Mouse (Mus musculus): ENCODE results near the gene Cdh23.
"Not testable (repeated sequence)": the region's sequence is repeated elsewhere in the genome, so short reads cannot be mapped to it uniquely, and the experiment has no call there.

Cdh23 gene

GRCm38 (mm10) chr10:60696390-60696789 lies at the start of gene Cdh23:
Gene Cdh23 (minus strand): TSS chr10:60696490.
- DNase-seq: no peak

GRCm38 (mm10) chr10:60744543-60745290 lies 48.4 kb upstream of the Cdh23 start:
- DNase-seq: no peak

- DNase-seq: no peak
Measured at GRCm38 (mm10) chr10:60743681-60744080, 47.4 kb upstream of the Cdh23 start.

DNA sequence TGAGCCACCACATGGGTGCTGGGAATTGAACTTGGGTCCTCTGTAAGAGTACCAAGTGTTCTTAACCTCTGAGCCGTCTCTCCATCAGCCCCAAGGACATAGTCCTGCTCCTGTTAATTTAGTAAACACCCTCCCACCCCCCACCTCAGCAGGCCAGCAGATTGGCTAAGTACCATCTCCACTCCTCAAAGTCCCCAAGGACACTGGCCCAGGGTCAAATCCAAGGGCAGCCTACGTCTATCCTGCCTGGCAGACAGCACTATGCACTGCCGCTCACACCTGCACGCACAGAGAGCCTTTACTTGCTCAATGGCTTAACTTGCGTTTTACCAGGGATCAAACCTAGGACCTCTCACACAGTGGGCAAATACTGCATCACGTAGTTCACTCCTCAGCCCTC lies 46.7 kb upstream of the Cdh23 start:
- no peak for DNase-seq

- DNase-seq: not testable (repeated sequence)
Measured at GRCm38 (mm10) chr10:60742296-60742695, 46.0 kb upstream of the Cdh23 start.

DNA sequence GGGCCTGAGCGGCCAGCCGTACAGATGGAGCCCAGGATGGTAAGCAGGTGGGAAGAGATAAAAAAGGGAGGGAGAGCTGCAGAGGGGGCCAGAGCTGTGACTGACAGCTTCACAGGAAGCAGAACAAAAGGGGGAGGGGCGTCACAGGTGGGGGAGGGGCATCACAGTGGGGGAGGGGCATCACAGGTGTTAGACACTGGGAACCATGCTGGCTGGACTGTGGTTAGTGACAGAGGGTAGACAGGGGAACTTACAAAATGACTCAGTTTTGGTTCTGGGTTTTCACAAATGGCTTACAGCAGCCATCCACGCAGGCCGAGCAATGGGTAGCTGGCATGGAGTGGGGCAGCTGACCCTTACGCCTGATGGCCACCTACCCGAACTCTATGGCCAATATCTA lies 45.1 kb upstream of the Cdh23 start:
- DNase-seq: no peak

GRCm38 (mm10) chr10:60739619-60740363 lies 43.5 kb upstream of the Cdh23 start:
- DNase-seq: no peak

DNA sequence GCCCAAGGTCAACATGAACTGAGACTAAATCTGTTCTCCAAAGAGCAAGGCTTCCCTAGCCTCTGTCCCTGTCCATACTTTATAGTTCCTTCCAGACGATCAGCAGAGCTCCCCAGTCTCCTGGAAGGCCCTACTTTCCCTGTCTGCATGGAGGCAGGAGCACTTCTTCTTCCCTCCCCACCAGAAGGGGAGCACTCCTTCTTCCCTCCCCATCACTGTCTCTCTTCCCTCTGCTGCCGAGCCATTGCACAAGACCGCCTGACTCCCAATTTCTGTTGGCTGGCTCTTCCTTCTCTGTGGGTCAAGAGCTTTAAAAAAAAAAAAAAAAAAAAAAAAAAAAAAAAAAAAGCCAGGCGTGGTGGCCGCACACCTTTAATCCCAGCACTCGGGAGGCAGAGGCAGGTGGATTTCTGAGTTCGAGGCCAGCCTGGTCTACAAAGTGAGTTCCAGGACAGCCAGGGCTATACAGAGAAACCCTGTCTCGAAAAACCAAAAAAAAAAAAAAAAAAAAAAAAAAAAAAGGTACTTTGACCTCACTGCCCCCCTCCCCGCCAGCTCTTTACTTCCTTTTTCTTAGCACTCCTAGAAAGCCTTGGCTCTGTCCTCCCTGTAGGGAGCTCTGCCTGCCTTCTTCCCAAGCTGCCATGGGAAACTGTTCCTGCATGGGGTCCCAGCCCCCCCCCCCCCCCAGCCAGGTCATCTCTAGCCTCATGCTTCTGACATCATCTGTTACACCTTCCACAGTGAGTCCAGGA lies 41.8 kb upstream of the Cdh23 start:
- no peak for DNase-seq

DNA sequence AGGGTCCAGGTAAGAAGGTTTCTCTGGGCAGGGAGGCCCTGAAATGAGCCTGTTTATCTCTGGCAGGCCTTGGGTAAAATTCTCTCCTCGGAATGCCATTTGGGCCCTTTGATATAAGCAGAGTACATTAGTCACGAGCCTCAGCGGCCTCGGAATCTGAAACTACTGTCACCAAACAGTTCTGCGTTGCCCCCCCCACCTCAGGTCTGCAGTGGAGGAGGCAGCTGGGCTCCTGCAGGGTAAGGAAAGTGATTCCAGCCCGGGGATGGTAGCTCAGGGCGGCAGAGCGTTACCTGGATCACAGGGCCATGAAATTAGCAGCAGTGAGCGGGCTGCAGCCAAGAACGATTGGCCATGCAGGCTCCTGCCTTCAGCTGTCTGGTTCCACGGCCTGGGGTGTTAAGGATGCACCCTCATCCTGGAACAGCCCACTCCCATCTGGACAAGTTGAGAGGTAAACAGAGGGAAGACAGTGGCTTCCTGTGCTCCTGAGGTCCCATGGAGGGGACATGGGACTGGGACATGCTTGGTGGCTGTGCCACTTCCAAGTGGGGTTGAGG lies 41.0 kb upstream of the Cdh23 start:
- DNase-seq: no peak

- no peak for DNase-seq
Measured at GRCm38 (mm10) chr10:60735737-60736136, 39.4 kb upstream of the Cdh23 start.

DNA sequence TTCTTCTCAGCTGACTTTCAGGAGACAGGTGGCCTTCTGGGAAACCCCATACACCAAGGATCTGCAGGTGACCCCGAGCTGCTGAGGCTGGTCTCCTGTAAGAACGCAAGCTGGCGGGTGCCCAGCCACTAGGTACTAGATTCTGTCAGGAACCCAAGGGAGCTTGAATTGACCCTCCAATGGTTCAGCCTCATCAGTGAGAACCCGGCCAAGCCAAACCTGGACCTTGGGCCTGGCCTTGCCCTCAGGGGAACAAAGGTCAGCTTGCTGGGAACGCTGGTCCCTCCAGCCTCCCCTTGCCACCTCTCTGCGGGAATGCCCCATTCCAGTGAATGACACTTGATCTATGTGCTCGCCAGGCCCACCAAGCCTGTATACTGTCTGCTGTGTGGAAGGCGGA lies 37.2 kb upstream of the Cdh23 start:
- no peak for DNase-seq

GRCm38 (mm10) chr10:60732397-60732861 lies 36.1 kb upstream of the Cdh23 start:
- no peak for DNase-seq

- DNase-seq: no peak
Measured at GRCm38 (mm10) chr10:60731742-60732141, 35.5 kb upstream of the Cdh23 start.

- DNase-seq: no peak
Measured at GRCm38 (mm10) chr10:60727301-60727700, 31.0 kb upstream of the Cdh23 start.

GRCm38 (mm10) chr10:60726896-60727295 lies 30.6 kb upstream of the Cdh23 start:
- DNase-seq: no peak

DNA sequence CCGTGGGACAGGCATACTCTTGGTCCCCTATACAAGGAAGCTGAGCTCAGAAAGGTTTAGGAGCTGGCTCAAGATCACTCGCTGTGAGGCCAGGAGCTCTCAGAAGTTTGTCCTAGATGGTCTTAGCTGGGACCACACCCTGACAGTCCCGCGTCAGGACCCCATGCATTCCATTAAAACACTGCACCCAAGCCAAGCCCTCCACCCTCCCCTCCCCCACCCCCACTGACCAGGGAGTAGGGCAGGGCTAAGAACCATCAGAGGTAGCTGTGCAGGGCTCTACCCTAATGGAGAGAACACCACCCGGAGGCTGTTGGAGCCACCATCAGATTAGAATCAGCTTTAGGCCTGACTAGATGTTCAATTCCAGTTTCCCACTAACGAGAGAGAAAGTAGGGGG lies 28.2 kb upstream of the Cdh23 start:
- DNase-seq: no peak

DNA sequence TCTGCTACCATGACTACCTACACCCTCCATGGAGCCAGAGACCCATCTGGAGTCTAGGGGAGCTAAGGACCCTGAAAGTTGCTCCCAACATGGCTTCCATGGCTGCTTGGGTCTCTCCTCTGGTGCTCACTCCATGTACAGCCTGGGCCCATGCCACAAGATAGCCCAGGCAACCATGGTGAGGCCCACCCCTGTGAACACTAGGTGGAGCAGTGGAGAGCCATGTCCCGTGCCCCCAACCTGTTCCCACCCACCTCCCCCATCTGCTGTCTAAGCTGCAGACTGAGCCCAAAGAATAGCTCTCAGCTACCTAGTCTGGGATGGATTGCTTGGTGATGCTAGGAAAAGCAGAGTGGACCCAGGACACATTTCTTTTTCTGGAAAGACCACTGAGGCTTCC lies 27.1 kb upstream of the Cdh23 start:
- DNase-seq: no peak

- no peak for DNase-seq
Measured at GRCm38 (mm10) chr10:60721640-60722039, 25.4 kb upstream of the Cdh23 start.

DNA sequence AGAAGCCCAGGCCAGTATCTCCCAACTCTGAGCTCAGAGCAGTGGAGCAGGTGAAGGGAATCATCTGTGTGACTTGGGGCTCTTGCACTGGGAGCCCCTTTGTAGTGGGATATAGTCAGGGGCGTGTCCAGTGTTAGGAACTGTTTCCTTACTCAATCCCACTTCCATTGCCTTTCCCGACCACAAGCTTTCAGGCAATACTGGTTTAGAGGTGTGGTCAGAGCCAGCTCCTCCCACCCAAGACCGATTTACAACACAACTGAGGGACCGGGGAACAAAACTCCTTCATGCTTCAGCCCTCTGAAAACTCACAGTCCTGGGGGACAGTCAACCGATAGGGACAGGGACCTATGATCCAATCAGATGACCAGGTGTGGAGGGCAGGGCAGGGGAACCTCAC lies 24.2 kb upstream of the Cdh23 start:
- no peak for DNase-seq

GRCm38 (mm10) chr10:60718491-60718890 lies 22.2 kb upstream of the Cdh23 start:
- DNase-seq: no peak

- no peak for DNase-seq
Measured at GRCm38 (mm10) chr10:60716449-60716848, 20.2 kb upstream of the Cdh23 start.

DNA sequence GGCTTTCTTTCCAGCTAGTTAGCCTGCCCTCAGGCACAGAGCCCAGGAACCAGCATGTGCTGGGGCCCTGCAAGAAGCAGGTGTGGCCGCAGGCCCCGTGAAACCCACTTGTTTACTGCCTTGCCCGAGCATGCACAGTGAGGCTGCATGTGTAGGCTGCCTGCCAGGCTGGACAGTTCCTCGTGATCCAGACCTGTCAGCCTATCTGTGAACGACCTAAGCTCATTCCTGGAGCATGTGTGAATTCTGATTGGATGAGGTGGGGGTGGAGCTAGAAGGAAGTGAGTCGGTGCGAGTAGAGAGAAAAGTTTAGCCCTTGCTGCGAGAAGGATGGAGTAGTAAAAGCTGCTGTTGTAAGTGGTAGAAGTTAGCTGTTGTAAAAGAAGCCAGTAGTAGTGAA lies 16.0 kb upstream of the Cdh23 start:
- not testable (repeated sequence) for DNase-seq

- DNase-seq: no peak
Measured at GRCm38 (mm10) chr10:60708837-60709236, 12.5 kb upstream of the Cdh23 start.
